Mouse (Mus musculus) MEL (cell line): ENCODE measurements around the gene Slc7a11. TPM values are rescaled to one million over a fixed set of nuclear protein-coding genes. Genes with fewer than 3 reads are reported as not detected.

ENCODE experiments used
- DNase-seq: peaks from one replicate; pipeline ENCODE4 v3.0.0; 2011; ENCODE audit warnings: low read depth, low spot score
- H3K27ac ChIP-seq: 2 replicates; pipeline ENCODE4 v1.5.1; 2012; ENCODE audit warnings: low read depth, mild to moderate bottlenecking, control low read depth, low read length, moderate library complexity; ENCODE audit not compliant: control insufficient read depth
- H3K27me3 ChIP-seq, 2 experiments: fragments of 150-350 bp in 1 of 2; sonication (generic) in 1 of 2; 2 replicates each; pipeline ENCODE4 v1.6.1; 2012; ENCODE audit warnings: low read length in 2 of 2, mild to moderate bottlenecking in 2 of 2, improper control_type of control experiment in 1 of 2, moderate library complexity in 1 of 2; ENCODE audit not compliant: insufficient read depth in 2 of 2, control insufficient read depth in 1 of 2
- H3K36me3 ChIP-seq, 2 experiments: 2 replicates each; pipeline ENCODE4 v1.6.1; 2012 to 2014; ENCODE audit warnings: low read length in 2 of 2, improper control_type of control experiment in 1 of 2, inconsistent platforms in 1 of 2, mild to moderate bottlenecking in 1 of 2; ENCODE audit not compliant: insufficient read depth in 2 of 2, control insufficient read depth in 1 of 2
- H3K4me1 ChIP-seq, 2 experiments: fragments of 150-350 bp in 1 of 2; sonication (generic) in 1 of 2; 2 replicates each; pipeline ENCODE4 v1.6.1; 2012; ENCODE audit warnings: low read length in 2 of 2, improper control_type of control experiment in 1 of 2, mild to moderate bottlenecking in 1 of 2; ENCODE audit not compliant: insufficient read depth in 2 of 2, control insufficient read depth in 1 of 2
- H3K4me3 ChIP-seq, 2 experiments: fragments of 150-350 bp in 1 of 2; sonication (generic) in 1 of 2; 2 replicates each; pipeline ENCODE4 v1.5.1; 2012; ENCODE audit warnings: low read depth in 2 of 2, low read length in 2 of 2, mild to moderate bottlenecking in 2 of 2, moderate library complexity in 2 of 2, control low read depth in 1 of 2, improper control_type of control experiment in 1 of 2; ENCODE audit not compliant: control insufficient read depth in 1 of 2, insufficient read depth in 1 of 2
- H3K79me2 ChIP-seq: 2 replicates; pipeline ENCODE4 v1.6.1; 2012; ENCODE audit warnings: mild to moderate bottlenecking, low read length, moderate library complexity; ENCODE audit not compliant: control insufficient read depth, poor library complexity, insufficient read depth
- H3K9ac ChIP-seq: 2 replicates; pipeline ENCODE4 v1.6.1; 2012; ENCODE audit warnings: low read depth, mild to moderate bottlenecking, control low read depth, low read length, moderate library complexity; ENCODE audit not compliant: control insufficient read depth, poor library complexity, severe bottlenecking
- H3K9me3 ChIP-seq: fragments of 150-350 bp; sonication (generic); replicated peaks from 2 replicates; pipeline ENCODE4 v1.6.1; 2012; ENCODE audit warnings: mild to moderate bottlenecking, low read length, improper control_type of control experiment, moderate library complexity; ENCODE audit not compliant: insufficient read depth
- CHD1 ChIP-seq: IDR thresholded peaks from 2 replicates; pipeline ENCODE4 v1.6.1; 2012; ENCODE audit warnings: low read depth, mild to moderate bottlenecking, inconsistent platforms, low read length, improper control_type of control experiment
- E2F4 ChIP-seq: IDR thresholded peaks from 2 replicates; pipeline ENCODE4 v1.6.1; 2011; ENCODE audit warnings: low read depth, low read length, improper control_type of control experiment, borderline replicate concordance
- ELF1 ChIP-seq: IDR thresholded peaks from 2 replicates; pipeline ENCODE4 v1.6.1; 2014; ENCODE audit warnings: low read depth, mild to moderate bottlenecking, inconsistent platforms, low read length, improper control_type of control experiment, moderate library complexity
- EP300 ChIP-seq, 2 experiments: IDR thresholded peaks; 2 replicates each; pipeline ENCODE4 v1.6.1; 2011; ENCODE audit warnings: improper control_type of control experiment in 2 of 2, low read length in 2 of 2, low read depth in 1 of 2, mild to moderate bottlenecking in 1 of 2
- ETS1 ChIP-seq: IDR thresholded peaks from 2 replicates; pipeline ENCODE4 v1.6.1; 2012; ENCODE audit warnings: low read depth, mild to moderate bottlenecking, inconsistent platforms, low read length, improper control_type of control experiment, moderate library complexity
- GATA1 ChIP-seq: IDR thresholded peaks from 2 replicates; pipeline ENCODE4 v1.6.1; 2011; ENCODE audit warnings: low read depth, low read length, improper control_type of control experiment
- HCFC1 ChIP-seq: IDR thresholded peaks from 2 replicates; pipeline ENCODE4 v1.6.1; 2012; ENCODE audit warnings: low read depth, mild to moderate bottlenecking, inconsistent platforms, low read length, improper control_type of control experiment, moderate library complexity
- KAT2A ChIP-seq: conservative IDR thresholded peaks from 2 replicates; pipeline ENCODE4 v1.6.1; 2012; ENCODE audit warnings: low read depth, low read length, improper control_type of control experiment, inconsistent platforms
- MAX ChIP-seq: IDR thresholded peaks from 2 replicates; pipeline ENCODE4 v1.6.1; 2011; ENCODE audit warnings: low read length, improper control_type of control experiment
- MEF2A ChIP-seq: IDR thresholded peaks from 2 replicates; pipeline ENCODE4 v1.6.1; 2014; ENCODE audit warnings: low read depth, mild to moderate bottlenecking, inconsistent platforms, low read length, improper control_type of control experiment; ENCODE audit not compliant: poor library complexity, insufficient replicate concordance, severe bottlenecking; ENCODE audit errors: extremely low read depth
- POLR2A ChIP-seq, 2 experiments: IDR thresholded peaks; 2 replicates each; pipeline ENCODE4 v1.6.1; 2011 to 2012; ENCODE audit warnings: low read length in 2 of 2, mild to moderate bottlenecking in 2 of 2, control low read depth in 1 of 2, improper control_type of control experiment in 1 of 2, low read depth in 1 of 2, moderate library complexity in 1 of 2; ENCODE audit not compliant: control insufficient read depth in 1 of 2, insufficient read depth in 1 of 2, poor library complexity in 1 of 2
- SMC3 ChIP-seq: IDR thresholded peaks from 2 replicates; pipeline ENCODE4 v1.6.1; 2011; ENCODE audit warnings: low read depth, low read length, improper control_type of control experiment
- TAL1 ChIP-seq: IDR thresholded peaks from 2 replicates; pipeline ENCODE4 v1.6.1; 2012; ENCODE audit warnings: mild to moderate bottlenecking, inconsistent platforms, low read length, moderate library complexity, mixed read lengths
- TBP ChIP-seq: IDR thresholded peaks from 2 replicates; pipeline ENCODE4 v1.8.0; 2011; ENCODE audit warnings: low read depth, low read length, improper control_type of control experiment
- USF1 ChIP-seq: IDR thresholded peaks from 2 replicates; pipeline ENCODE4 v1.6.1; 2014; ENCODE audit warnings: low read depth, mild to moderate bottlenecking, inconsistent platforms, low read length, improper control_type of control experiment, moderate library complexity
- ZC3H11A ChIP-seq: IDR thresholded peaks from 2 replicates; pipeline ENCODE4 v1.6.1; 2012; ENCODE audit warnings: low read depth, mild to moderate bottlenecking, inconsistent platforms, low read length, improper control_type of control experiment
- ZKSCAN1 ChIP-seq: IDR thresholded peaks from 2 replicates; pipeline ENCODE4 v1.6.1; 2012; ENCODE audit warnings: low read depth, mild to moderate bottlenecking, inconsistent platforms, low read length, improper control_type of control experiment, moderate library complexity
- ZNF384 ChIP-seq: IDR thresholded peaks from 2 replicates; pipeline ENCODE4 v1.6.1; 2012; ENCODE audit warnings: low read depth, mild to moderate bottlenecking, inconsistent platforms, low read length, improper control_type of control experiment
- polyA plus RNA-seq, 2 experiments: library from polyadenylated mRNA; stranded (reverse) in 1 of 2; unstranded in 1 of 2; fragments of >175 nt in 1 of 2; fragments of >200 nt in 1 of 2; gene quantifications; 2 replicates each; pipeline versions ENCODE4 v1.2.1 to v1.2.4; 2012; ENCODE audit warnings: low replicate concordance in 2 of 2, low read depth in 1 of 2; ENCODE audit not compliant: insufficient read length in 2 of 2, insufficient read depth in 1 of 2, missing spikeins in 1 of 2
- total RNA-seq: library from RNA; depleted of rRNA; stranded (reverse); fragments of 300-350 nt; gene quantifications from 2 replicates; pipeline ENCODE4 v1.2.3, GENCODE M21; 2012

Slc7a11 gene
- total and polyA plus RNA-seq, 3 experiments, result 0.69 to 3.3 TPM; not detected in 1

- Histone ChIP-seq H3K27me3 (no peaks in the 10 kb centered on the region), H3K9me3 (no peaks in the 10 kb centered on the region)
- no peak for DNase-seq
These were observed 21.7 kb downstream of the Slc7a11 start for GRCm38 (mm10) chr3:50421480-50422277.

DNA sequence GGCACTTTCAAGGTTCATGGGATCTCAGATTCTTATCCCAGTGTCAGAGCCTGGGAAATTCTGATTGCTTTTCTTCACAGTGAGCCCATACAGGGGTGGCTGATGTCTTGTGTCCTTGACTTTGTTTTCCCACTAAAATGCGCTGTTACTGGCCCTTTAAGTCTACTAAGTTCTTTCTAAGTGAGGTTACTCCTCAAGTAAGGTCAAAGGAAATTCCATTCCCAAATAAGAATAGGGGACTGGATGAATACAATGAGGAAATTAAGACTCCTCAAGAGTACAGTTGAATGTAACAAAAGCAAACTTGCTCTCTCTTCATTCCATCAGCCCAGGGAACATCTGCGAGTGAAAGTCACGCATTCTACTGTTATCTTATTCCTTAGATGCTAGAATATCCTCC, 24.3 kb downstream of the Slc7a11 start:
- Histone ChIP-seq H3K9ac (no peak overlapping the region), H3K27ac (no peak overlapping the region), H3K36me3 (peaks cover 0 to 1% of the 10 kb centered on the region in 2 experiments; a peak in 1 of 4 replicates), H3K4me1 (no peaks in the 10 kb centered on the region), H3K79me2 (no peaks in the 10 kb centered on the region), H3K4me3 (no peak overlapping the region), H3K27me3 (no peaks in the 10 kb centered on the region), H3K9me3 (no peaks in the 10 kb centered on the region)
- DNase-seq, result no peak
- TF ChIP-seq EP300 (IDR thresholded peaks at IDR 0.05; ENCODE audit: low read depth in 1 of 2, low read length in 2 of 2) (no peak), E2F4 (no peak)

More at GRCm38 (mm10) chr3:50421480-50422277, 21.7 kb downstream of the Slc7a11 start:
- Histone ChIP-seq H3K4me1 (no peaks in the 10 kb centered on the region), H3K27ac (no peak overlapping the region), H3K9ac (no peak overlapping the region), H3K36me3 (peaks cover 0 to 1% of the 10 kb centered on the region in 2 experiments; a peak in 1 of 4 replicates), H3K4me3 (no peak overlapping the region), H3K79me2 (no peaks in the 10 kb centered on the region)
- TF ChIP-seq TAL1 (no peak), GATA1 (no peak), KAT2A (no peak), TBP (no peak), MEF2A (no peak), SMC3 (no peak), ELF1 (no peak), USF1 (no peak), E2F4 (no peak), EP300 (IDR thresholded peaks at IDR 0.05; ENCODE audit: low read depth in 1 of 2, low read length in 2 of 2) (no peak), ETS1 (no peak), ZC3H11A (no peak), ZKSCAN1 (no peak), POLR2A (IDR thresholded peaks at IDR 0.05; ENCODE audit: control insufficient read depth in 1 of 2, insufficient read depth in 1 of 2, low read depth in 1 of 2, low read length in 2 of 2, poor library complexity in 1 of 2) (no peak), ZNF384 (no peak), CHD1 (no peak), HCFC1 (no peak), MAX (no peak)
